Mouse (Mus musculus): Measurements from ENCODE around the gene Psmb6. TPM values are rescaled to one million over a fixed set of nuclear protein-coding genes. Genes with fewer than 3 reads are reported as not detected.
"Not testable (repeated sequence)": the region's sequence is repeated elsewhere in the genome, so short reads cannot be mapped to it uniquely, and the experiment has no call there.

The Psmb6 gene
- polyA plus RNA-seq, 1 experiment from 2014 or later: 1,140 TPM

DNA sequence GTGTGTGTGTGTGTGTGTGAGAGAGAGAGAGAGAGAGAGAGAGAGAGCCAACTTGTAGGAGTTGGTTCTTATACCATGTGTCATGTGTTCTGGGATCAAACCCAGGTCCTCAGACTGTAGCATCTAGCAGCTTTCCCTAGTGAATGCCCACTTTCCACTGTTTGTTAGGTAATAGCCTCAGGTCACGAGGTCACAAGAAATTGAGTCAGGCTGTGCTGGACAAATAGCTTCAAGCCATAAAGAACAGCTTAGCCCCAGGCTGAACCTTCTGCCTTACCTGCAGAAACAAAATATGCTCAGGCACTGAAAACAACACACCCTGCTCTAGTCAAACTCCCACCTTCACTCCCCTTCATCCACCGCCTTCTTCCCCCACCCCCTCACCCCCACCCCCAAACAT lies 13.9 kb upstream of the Psmb6 start:
- Histone ChIP-seq H3K36me3 (no peaks in the 10 kb centered on the region), H3K4me1 (peaks cover 17% of the 10 kb centered on the region), H3K9me3 (replicated peaks) (no peaks in the 10 kb centered on the region), H3K27ac (no peak overlapping the region), H3K4me3 (no peak overlapping the region), H3K27me3 (ENCODE audit: low read depth, poor library complexity, severe bottlenecking) (peaks cover 23% of the 10 kb centered on the region)
- no peak for DNase-seq (ENCODE audit: low spot score)
- WGBS: 72% methylated on average over 2 of the region's 2 CpGs

DNA sequence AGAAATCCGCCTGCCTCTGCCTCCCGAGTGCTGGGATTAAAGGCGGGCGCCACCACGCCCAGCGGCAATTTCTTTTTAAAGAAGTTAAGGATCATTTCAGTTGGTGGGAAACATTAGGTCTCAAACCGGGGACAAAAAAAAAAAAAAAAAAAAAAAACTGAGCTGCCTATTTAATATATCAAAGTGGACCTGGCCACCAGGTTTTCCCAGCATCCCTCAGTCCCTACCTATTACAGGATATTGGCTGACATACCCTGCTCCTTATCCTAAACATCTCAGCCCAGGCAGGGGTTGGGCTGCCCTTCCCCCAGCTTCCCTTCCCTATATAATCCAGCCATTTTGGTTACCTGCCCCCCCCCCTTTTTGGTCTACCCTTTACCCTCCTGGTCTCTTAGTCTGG lies 13.3 kb upstream of the Psmb6 start:
- 92% methylated on average over 7 of the region's 7 CpGs for WGBS
- no peaks in the 10 kb centered on the region for H3K9me3 ChIP-seq (replicated peaks)
- no peak for DNase-seq (ENCODE audit: low spot score)
- peaks cover 23% of the 10 kb centered on the region for H3K27me3 ChIP-seq (ENCODE audit: low read depth, poor library complexity, severe bottlenecking)
- no peak overlapping the region for H3K27ac ChIP-seq
- no peak overlapping the region for H3K4me3 ChIP-seq
- H3K36me3 ChIP-seq: no peaks in the 10 kb centered on the region
- H3K4me1 ChIP-seq: peaks cover 17% of the 10 kb centered on the region

DNA sequence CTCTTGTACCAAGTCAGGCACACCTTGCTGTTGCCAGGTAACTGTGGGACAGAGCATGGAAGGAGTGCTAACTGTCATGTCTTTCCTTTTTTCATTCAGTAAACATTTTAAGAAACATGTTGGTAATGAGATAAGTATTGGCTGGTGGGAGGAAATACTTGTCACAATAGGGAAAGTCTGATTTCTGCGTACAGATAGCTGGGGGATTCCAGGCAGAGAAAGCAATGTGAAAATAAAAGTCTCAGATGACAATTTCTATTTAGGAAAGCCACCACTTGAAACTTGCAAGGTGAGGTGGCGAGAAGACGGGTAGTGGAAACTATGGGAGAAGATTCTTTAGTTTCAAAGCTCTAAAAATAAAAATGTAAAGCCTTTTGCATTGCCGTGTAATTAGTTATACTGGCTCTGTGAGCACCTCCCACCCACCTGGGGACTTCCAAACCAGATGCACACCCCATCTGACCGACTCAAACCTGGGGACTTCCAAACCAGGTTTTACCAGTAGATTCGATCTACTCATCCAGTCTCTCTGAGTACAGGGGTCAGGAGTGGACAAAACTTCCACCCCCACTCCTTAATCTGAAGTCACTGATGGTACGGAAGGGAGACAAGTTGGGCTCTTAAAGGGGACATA lies 12.3 kb upstream of the Psmb6 start:
- 85% methylated on average over 7 of the region's 7 CpGs for WGBS
- Histone ChIP-seq H3K4me1 (peaks cover 17% of the 10 kb centered on the region), H3K4me3 (no peak overlapping the region), H3K27me3 (ENCODE audit: low read depth, poor library complexity, severe bottlenecking) (peaks cover 19% of the 10 kb centered on the region), H3K9me3 (replicated peaks) (no peaks in the 10 kb centered on the region), H3K27ac (no peak overlapping the region), H3K36me3 (no peaks in the 10 kb centered on the region)
- no peak for DNase-seq (ENCODE audit: low spot score)

DNA sequence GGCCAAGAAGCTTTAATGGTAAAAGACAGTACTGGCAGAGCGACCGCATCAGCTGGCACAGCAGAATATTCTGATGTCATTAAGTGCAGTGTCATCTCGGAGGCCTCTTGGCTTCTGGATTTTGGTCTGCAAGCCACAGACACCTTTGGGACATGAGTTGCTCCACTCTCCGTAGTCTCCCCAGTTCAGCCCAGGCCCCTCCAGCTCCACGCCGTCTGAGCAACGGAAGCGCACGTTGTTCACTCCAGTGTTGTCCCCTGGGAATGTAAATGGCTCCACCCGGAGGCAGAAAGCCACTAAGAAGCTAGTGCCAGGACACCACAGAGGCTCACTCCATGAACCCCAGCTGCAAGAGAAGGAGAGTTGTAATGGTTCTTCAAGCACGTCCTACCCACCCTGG lies 11.6 kb upstream of the Psmb6 start:
- Histone ChIP-seq H3K9me3 (replicated peaks) (no peaks in the 10 kb centered on the region), H3K4me3 (no peak overlapping the region), H3K36me3 (no peaks in the 10 kb centered on the region), H3K4me1 (peaks cover 17% of the 10 kb centered on the region), H3K27me3 (ENCODE audit: low read depth, poor library complexity, severe bottlenecking) (peaks cover 17% of the 10 kb centered on the region; the same call in 1 of the 2 replicates), H3K27ac (no peak overlapping the region)
- 69% methylated on average over 11 of the region's 11 CpGs for WGBS
- DNase-seq (ENCODE audit: low spot score): no peak

DNA sequence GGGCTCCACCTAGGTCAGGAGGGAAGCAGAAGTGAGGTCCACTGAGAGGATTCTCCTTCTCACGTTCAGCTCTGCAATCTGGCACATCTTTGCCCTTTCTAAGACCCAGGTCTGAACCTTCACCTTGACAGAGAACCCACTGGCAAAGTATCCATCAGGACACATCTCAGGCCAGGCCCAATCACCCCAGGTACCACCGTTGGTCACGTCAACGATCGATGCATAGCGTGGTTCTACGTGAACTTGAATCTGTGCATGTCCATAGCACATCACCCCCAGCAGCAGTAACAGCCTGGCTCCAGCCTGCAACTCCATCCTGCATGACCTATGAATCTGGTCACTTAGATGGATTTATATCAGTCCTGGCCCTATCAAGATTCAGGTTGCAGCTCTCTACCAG lies 10.9 kb upstream of the Psmb6 start, which contains the start of gene Vmo1:
Gene Vmo1 (minus strand): TSS at position 329 of the 400 bp plus-strand sequence.
- H3K4me3 ChIP-seq: no peak within 1 kb of the TSS
- H3K9me3 ChIP-seq (replicated peaks): no peaks in the 10 kb centered on the region
- H3K27ac ChIP-seq: no peak within 1 kb of the TSS
- peaks cover 15% of the 10 kb centered on the region for H3K27me3 ChIP-seq (ENCODE audit: low read depth, poor library complexity, severe bottlenecking)
- WGBS: 92% methylated on average over 7 of the region's 7 CpGs
- peaks cover 19% of the 10 kb centered on the region for H3K4me1 ChIP-seq
- DNase-seq (ENCODE audit: low spot score): no peak
- H3K36me3 ChIP-seq: no peaks in the 10 kb centered on the region

DNA sequence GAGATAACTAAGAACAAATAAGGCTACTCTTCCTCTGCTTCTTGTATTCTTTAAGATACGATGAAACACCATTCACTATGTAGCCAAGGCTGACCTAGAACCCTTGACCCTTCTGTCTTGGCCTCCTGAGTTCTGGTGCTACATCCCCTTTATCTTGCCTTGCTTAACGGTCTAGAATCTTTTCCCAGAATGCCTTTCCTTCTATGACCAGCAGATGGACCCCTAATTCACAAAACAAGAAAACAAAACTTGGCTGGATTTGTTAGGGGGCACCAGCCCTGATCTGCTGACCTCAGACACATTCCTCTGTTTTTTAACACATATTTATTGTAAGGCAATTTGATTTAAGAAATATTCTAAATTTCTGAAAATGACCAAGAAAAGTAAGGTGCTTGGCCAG lies 8.8 kb upstream of the Psmb6 start:
- H3K4me3 ChIP-seq: no peak overlapping the region
- no peak overlapping the region for H3K27ac ChIP-seq
- peaks cover 16% of the 10 kb centered on the region for H3K4me1 ChIP-seq
- 37% methylated on average over 2 of the region's 2 CpGs for WGBS
- no peaks in the 10 kb centered on the region for H3K9me3 ChIP-seq (replicated peaks)
- H3K27me3 ChIP-seq (ENCODE audit: low read depth, poor library complexity, severe bottlenecking): peaks cover 16% of the 10 kb centered on the region
- no peak for DNase-seq (ENCODE audit: low spot score)
- H3K36me3 ChIP-seq: no peaks in the 10 kb centered on the region

DNA sequence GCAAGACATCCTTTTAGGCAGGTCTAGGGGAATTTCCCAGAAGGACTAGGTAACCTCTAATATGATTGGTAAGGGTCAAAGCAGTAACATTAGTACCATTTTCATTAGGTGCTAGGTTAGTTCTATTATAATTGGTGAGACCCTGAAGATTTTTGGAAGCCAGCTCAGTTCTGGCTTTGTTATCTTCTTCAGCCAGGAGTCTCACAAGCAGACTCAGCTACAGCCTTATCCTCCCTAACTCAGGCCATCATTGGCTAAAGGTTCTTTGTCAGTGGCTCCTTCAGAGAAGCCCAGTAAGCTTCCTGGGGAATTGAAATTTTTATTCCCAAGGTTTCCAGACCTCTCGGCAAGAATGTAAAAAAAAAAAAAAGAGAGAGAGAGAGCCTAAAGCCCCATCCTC lies 6.7 kb upstream of the Psmb6 start:
- H3K27ac ChIP-seq: no peak overlapping the region
- peaks cover 16% of the 10 kb centered on the region for H3K27me3 ChIP-seq (ENCODE audit: low read depth, poor library complexity, severe bottlenecking)
- no peak for DNase-seq (ENCODE audit: low spot score)
- no peaks in the 10 kb centered on the region for H3K9me3 ChIP-seq (replicated peaks)
- H3K4me1 ChIP-seq: peaks cover 15% of the 10 kb centered on the region
- WGBS: 77% methylated on average over 1 of the region's 1 CpGs
- no peaks in the 10 kb centered on the region for H3K36me3 ChIP-seq
- H3K4me3 ChIP-seq: no peak overlapping the region

DNA sequence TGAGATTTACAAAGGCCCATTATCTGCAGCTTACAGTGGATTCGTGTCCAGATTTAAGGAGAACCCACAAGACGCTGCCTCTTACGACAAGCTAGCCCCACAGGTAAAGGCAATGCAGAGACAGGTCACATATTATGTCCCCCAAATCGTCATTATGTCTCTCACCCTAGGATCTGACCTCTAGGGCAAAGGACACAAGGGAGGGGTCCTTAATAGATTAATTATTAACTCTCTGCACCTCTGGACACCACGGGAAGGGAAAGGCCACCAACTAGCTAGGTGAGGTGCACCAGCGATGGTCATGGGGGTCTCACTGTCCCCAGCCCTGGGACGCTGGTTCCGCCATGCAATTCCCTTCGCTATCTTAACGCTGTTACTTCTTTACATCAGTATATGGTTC lies 6.2 kb upstream of the Psmb6 start, which contains the start of gene Gltpd2:
Gene Gltpd2 (plus strand): TSS at position 274 of the 400 bp plus-strand sequence.
- Histone ChIP-seq H3K9me3 (replicated peaks) (no peaks in the 10 kb centered on the region), H3K4me1 (peaks cover 15% of the 10 kb centered on the region), H3K27me3 (ENCODE audit: low read depth, poor library complexity, severe bottlenecking) (peaks cover 16% of the 10 kb centered on the region), H3K27ac (peak within 1 kb of the TSS; percentile 82), H3K4me3 (peak within 1 kb of the TSS; percentile 51), H3K36me3 (no peaks in the 10 kb centered on the region)
- 81% methylated on average over 10 of the region's 10 CpGs for WGBS
- no peak for DNase-seq (ENCODE audit: low spot score)

DNA sequence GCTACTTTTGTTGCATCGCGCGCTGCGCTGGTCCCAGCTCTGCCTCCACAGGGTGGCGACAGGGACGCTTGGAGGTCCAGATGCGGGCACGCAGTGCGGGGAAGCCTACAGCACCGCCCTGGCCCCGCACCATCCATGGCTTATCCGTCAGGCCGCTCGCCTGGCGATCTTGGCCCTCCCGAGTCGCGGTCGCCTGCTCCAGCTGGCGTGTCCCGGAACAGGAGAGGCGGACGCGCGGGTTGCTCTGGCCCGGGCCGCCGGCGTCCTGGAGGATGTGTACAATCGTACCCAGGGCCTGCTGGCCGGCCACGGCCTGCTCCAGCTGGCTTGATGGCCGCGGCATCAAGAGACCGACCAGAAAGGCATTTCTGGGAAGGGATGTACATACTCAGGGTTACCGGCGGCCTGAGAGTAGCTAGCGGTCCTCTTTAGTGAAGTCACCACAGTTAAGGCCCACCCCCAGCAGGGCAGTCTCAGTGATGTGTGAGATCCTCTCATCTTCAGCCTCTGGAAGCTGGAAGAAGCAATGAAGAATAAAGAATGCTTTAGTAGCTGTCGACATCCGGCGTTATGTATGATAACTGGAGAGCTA lies 4.9 kb upstream of the Psmb6 start:
- Histone ChIP-seq H3K4me1 (peaks cover 15% of the 10 kb centered on the region), H3K9me3 (replicated peaks) (no peaks in the 10 kb centered on the region), H3K27me3 (ENCODE audit: low read depth, poor library complexity, severe bottlenecking) (peaks cover 16% of the 10 kb centered on the region), H3K36me3 (no peaks in the 10 kb centered on the region), H3K4me3 (peak overlapping the region; percentile 51), H3K27ac (peak overlapping the region; percentile 82)
- WGBS: 11% methylated on average over 41 of the region's 41 CpGs
- peak; percentile 74 for DNase-seq (ENCODE audit: low spot score)

DNA sequence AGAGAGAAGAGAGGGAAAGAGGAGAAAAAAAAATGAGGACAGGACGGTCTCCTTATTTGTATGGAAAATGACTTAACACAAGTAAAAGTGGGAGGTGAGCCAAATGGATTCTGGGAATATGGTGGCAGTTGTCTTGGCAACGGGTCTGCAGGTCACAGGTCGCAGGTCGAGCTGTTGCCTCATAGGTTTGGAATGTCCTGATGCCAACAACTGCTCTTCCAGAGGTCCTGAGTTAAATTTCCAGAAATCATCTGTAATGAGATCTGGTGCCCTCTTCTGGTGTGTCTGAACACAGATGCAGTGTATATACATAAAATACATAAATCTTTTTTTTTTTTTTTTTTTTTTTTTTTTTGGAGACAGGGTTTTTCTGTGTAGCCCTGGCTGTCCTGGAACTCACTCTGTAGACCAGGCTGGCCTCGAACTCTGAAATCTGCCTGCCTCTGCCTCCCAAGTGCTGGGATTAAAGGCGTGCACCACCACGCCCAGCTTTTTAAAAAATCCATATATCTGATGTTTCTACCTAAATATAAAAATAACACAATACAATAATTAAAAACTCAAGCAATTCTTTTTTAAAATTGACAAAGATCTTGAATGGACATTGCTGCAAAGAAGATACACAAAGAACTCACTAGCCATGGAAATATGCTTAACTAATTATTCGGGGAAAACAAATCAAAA lies 1.7 kb upstream of the Psmb6 start:
- peaks cover 16% of the 10 kb centered on the region for H3K27me3 ChIP-seq (ENCODE audit: low read depth, poor library complexity, severe bottlenecking)
- H3K9me3 ChIP-seq (replicated peaks); H3K27ac ChIP-seq; H3K4me3 ChIP-seq: not testable (repeated sequence)
- WGBS: 90% methylated on average over 8 of the region's 8 CpGs
- H3K4me1 ChIP-seq: peaks cover 25% of the 10 kb centered on the region
- peaks cover 27% of the 10 kb centered on the region for H3K36me3 ChIP-seq
- peak; percentile 45 for DNase-seq (ENCODE audit: low spot score)

DNA sequence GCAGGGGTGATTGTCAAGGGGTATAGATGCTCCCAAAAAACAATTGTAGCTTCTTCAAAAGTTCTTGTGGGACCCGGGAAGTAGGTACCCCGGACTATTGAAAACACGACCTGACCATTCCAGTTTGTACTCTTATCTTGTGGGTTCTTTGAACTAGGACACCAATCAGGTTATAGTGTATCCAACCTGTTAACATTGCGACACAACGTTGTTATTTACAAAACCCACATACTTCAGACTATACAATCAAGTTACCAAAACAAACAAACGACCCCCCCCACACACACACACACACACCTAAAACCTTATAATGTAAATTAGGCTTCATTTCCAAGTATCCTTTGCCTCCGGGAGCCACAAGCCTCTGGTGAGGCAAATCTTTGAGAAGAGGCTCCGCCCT lies 385 bp upstream of the Psmb6 start:
- DNase-seq (ENCODE audit: low spot score): no peak
- H3K4me1 ChIP-seq: peaks cover 17% of the 10 kb centered on the region
- H3K4me3 ChIP-seq: peak overlapping the region; percentile 81
- H3K9me3 ChIP-seq (replicated peaks): no peaks in the 10 kb centered on the region
- peak overlapping the region; percentile 61; the same call in 1 of the 2 replicates for H3K27ac ChIP-seq
- H3K36me3 ChIP-seq: peaks cover 39% of the 10 kb centered on the region
- WGBS: 12% methylated on average over 8 of the region's 8 CpGs
- peaks cover 9% of the 10 kb centered on the region for H3K27me3 ChIP-seq (ENCODE audit: low read depth, poor library complexity, severe bottlenecking)

DNA sequence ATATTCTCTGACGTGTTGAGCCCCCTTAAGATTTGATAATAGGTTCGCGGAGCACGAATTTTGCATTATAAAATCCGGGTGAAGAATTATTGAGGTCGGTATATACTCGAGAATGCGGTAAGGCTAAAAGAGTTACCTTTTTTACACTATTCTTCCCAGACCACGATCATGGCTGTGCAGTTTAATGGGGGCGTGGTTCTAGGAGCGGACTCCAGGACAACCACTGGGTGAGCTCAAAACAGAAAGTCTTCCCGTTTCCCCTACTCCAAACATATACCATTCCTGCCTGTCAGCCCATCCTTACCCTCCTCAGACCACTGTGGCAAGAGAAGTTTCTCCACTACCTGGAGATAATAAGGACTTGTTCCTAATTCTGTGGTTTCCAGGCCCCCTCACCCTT lies 559 bp downstream of the Psmb6 start:
- no peak for DNase-seq (ENCODE audit: low spot score)
- Histone ChIP-seq H3K27me3 (ENCODE audit: low read depth, poor library complexity, severe bottlenecking) (0 out of 2 replicates have a peak, but pooled peaks cover 2% of the 10 kb centered on the region), H3K9me3 (replicated peaks) (no peaks in the 10 kb centered on the region), H3K4me1 (peaks cover 10% of the 10 kb centered on the region), H3K27ac (peak overlapping the region; percentile 88), H3K4me3 (peak overlapping the region; percentile 81), H3K36me3 (peaks cover 40% of the 10 kb centered on the region)
- 3% methylated on average over 12 of the region's 12 CpGs for WGBS

DNA sequence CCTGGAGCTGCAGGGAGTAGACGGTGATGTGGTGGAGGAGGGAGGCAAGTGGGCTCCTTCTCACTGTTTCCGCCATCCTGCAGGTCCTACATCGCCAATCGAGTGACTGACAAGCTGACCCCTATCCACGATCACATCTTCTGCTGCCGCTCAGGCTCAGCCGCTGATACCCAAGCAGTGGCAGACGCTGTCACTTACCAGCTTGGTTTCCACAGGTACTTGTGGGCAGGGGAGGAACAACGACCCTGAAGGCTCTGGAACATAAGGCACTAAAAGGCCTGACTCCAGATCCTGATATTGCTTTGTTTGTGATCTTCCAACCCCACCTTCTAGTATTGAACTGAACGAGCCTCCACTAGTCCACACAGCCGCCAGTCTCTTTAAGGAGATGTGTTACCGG lies 1.0 kb downstream of the Psmb6 start:
- H3K27ac ChIP-seq: no peak overlapping the region; the same call in 1 of the 2 replicates
- 93% methylated on average over 12 of the region's 12 CpGs for WGBS
- no peak for DNase-seq (ENCODE audit: low spot score)

More for the DNA sequence above, 1.0 kb downstream of the Psmb6 start:
- no peaks in the 10 kb centered on the region for H3K27me3 ChIP-seq (ENCODE audit: low read depth, poor library complexity, severe bottlenecking)
- peaks cover 10% of the 10 kb centered on the region for H3K4me1 ChIP-seq
- peaks cover 40% of the 10 kb centered on the region for H3K36me3 ChIP-seq
- peak overlapping the region; percentile 81 for H3K4me3 ChIP-seq
- no peaks in the 10 kb centered on the region for H3K9me3 ChIP-seq (replicated peaks)

Measured in limb, embryonic 10.5 days (tissue).